Mouse (Mus musculus) neural tube, embryonic 11.5 days (tissue): ENCODE results near the gene Dpp10. TPM values are rescaled to one million over a fixed set of nuclear protein-coding genes. Genes with fewer than 3 reads are reported as not detected.

Experiments used
- ATAC-seq: fragments of 200-750 bp; cut with Nextera tagmentation; 2 replicates; pipeline ENCODE4 v1.8.0; 2017; ENCODE audit warnings: moderate number of reproducible peaks, mild to moderate bottlenecking, moderate TSS enrichment, moderate library complexity; ENCODE audit not compliant: insufficient read depth, low FRiP score, low TSS enrichment
- DNase-seq: peaks from one replicate; pipeline ENCODE4 v3.0.0-alpha.2; 2015; ENCODE audit warnings: low spot score
- H3K27ac ChIP-seq: fragments of 300-500 bp; sonication (generic); 2 replicates; pipeline ENCODE4 v1.5.1; 2014; ENCODE audit warnings: low read depth, mild to moderate bottlenecking, low read length
- H3K27me3 ChIP-seq: fragments of 300-500 bp; sonication (generic); 2 replicates; pipeline ENCODE4 v1.6.1; 2014; ENCODE audit warnings: mild to moderate bottlenecking, low read length, mixed read lengths; ENCODE audit not compliant: control insufficient read depth, insufficient read depth
- H3K36me3 ChIP-seq: fragments of 300-500 bp; sonication (generic); 2 replicates; pipeline ENCODE4 v1.6.1; 2014; ENCODE audit warnings: mild to moderate bottlenecking, low read length, moderate library complexity, mixed read lengths; ENCODE audit not compliant: control insufficient read depth, insufficient read depth
- H3K4me1 ChIP-seq: fragments of 300-500 bp; sonication (generic); 2 replicates; pipeline ENCODE4 v1.6.1; 2014; ENCODE audit warnings: low read length, mixed read lengths; ENCODE audit not compliant: control insufficient read depth, insufficient read depth
- H3K4me2 ChIP-seq: fragments of 300-500 bp; sonication (generic); 2 replicates; pipeline ENCODE4 v1.6.1; 2014; ENCODE audit warnings: low read depth, mild to moderate bottlenecking, moderate library complexity
- H3K4me3 ChIP-seq: fragments of 300-500 bp; sonication (generic); 2 replicates; pipeline ENCODE4 v1.5.1; 2014; ENCODE audit warnings: low read depth, low read length
- H3K9ac ChIP-seq: fragments of 300-500 bp; sonication (generic); 2 replicates; pipeline ENCODE4 v1.6.1; 2014; ENCODE audit warnings: mild to moderate bottlenecking, low read length
- H3K9me3 ChIP-seq: fragments of 300-500 bp; sonication (generic); 2 replicates; pipeline ENCODE4 v1.6.1; 2016; ENCODE audit warnings: low read length; ENCODE audit not compliant: control insufficient read depth
- WGBS: fragments of 180-500 bp; shearing (Covaris S2); extraction: QIAGEN DNeasy Blood & Tissue Kit; methylation state at CpG from one replicate; pipeline ENCODE4 v1.1.7; 2014; 5-methylcytosine and 5-hydroxymethylcytosine counted together
- polyA plus RNA-seq: library from polyadenylated mRNA; unstranded; fragments of >200 nt; fragmentation: Nextera tagmentation; extraction: Ambion mirVana; gene quantifications from 2 replicates; pipeline ENCODE4 v1.2.1, GENCODE M21; 2014

Gene Dpp10
- polyA plus RNA-seq, 1 experiment from 2014 or later: 0.70 TPM

DNA sequence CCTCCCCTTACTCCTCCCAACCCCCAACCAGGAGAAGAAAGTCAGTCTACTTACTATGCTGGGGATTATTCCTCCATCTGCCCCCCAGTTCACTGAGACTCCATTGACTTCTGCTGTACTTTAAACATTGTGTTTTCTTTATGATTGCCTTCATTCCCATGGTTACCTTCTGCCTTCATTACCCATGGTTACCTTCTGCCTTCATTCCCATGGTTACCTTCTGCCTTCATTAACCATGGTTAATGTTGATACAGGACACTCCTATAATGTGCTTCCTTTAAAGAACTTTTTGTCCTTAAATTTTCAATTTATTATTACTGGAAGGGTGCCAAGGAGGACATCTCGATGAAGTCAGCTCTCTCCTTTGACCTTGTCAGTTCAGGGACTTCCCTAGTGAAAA is 158.1 kb downstream of the Dpp10 start:
- 60% methylated on average over 1 of the region's 1 CpGs for WGBS
- Histone ChIP-seq H3K4me1 (no peaks in the 10 kb centered on the region), H3K4me2 (no peak overlapping the region), H3K36me3 (no peaks in the 10 kb centered on the region), H3K4me3 (no peak overlapping the region), H3K9me3 (no peaks in the 10 kb centered on the region), H3K27ac (no peak overlapping the region), H3K27me3 (no peaks in the 10 kb centered on the region), H3K9ac (no peak overlapping the region)
- ATAC-seq: no peak
- DNase-seq: no peak

DNA sequence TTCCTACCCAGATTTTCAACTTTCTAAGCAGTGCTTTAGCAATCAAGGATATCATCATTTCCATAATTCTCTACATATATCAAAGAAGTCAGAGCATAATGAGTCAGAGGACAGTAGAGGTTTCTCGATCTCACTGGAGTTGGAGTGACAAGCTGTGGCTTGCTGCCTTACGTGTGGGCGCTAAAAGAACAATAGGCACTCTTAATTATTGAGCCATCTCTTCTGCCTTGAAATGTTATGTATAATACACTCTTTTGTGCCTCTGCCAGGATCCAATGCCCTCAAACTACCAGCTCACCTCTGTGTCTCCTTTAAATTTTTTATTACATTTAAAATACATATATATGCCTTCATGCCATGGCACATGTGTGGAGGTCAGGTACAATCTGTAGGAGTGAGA is 198.5 kb downstream of the Dpp10 start:
- no peak overlapping the region for H3K4me2 ChIP-seq
- no peaks in the 10 kb centered on the region for H3K4me1 ChIP-seq
- H3K36me3 ChIP-seq: no peaks in the 10 kb centered on the region
- no peak for ATAC-seq
- 88% methylated on average over 3 of the region's 3 CpGs for whole genome bisulfite sequencing
- H3K4me3 ChIP-seq: no peak overlapping the region
- H3K9me3 ChIP-seq: no peaks in the 10 kb centered on the region
- no peak for DNase-seq
- no peak overlapping the region for H3K9ac ChIP-seq
- no peak overlapping the region for H3K27ac ChIP-seq
- H3K27me3 ChIP-seq: no peaks in the 10 kb centered on the region

DNA sequence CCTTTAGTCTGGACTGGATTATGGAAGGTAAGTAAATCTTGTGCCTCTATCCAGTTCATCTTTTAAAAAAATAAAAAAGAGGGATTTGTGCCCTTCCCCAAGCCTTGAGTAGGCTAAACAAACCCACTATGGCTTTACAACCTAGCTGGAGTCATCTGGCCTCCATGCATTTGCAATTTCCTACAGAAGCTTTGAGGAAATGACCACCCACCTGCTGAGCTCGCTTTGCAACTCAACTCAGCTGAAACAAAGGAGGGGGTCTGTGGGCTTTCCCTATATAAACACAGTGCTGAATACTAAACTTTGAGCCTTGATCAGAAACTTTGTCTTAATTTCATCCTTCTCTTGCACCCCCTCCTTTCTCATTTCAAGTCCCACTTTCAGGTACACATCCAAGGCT is 244.2 kb downstream of the Dpp10 start:
- ATAC-seq: no peak
- Histone ChIP-seq H3K27me3 (no peaks in the 10 kb centered on the region), H3K36me3 (no peaks in the 10 kb centered on the region), H3K4me3 (no peak overlapping the region), H3K27ac (no peak overlapping the region), H3K9ac (no peak overlapping the region), H3K4me2 (no peak overlapping the region), H3K4me1 (no peaks in the 10 kb centered on the region), H3K9me3 (no peaks in the 10 kb centered on the region)
- 7% methylated on average over 1 of the region's 1 CpGs for WGBS
- DNase-seq: no peak

DNA sequence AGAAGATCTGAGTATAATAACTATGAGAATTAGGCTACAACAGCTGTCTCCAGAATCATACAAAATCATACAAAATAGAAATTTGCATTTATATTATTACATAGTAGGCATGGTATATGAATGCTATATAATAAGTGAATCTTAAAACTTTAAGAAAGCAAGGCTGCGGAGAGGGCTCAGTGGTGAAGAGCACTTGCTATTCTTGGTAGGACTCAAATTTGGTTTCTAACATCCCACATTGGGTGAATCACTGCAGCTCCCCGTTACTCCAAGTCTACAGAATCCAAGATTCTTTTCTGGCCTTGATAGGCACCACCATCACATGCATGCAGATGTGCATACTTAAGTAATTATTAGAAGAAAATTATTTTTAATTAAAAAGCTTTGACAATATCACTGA is 279.8 kb downstream of the Dpp10 start:
- Histone ChIP-seq H3K27ac (no peak overlapping the region), H3K4me2 (no peak overlapping the region), H3K9me3 (no peaks in the 10 kb centered on the region), H3K36me3 (no peaks in the 10 kb centered on the region), H3K27me3 (no peaks in the 10 kb centered on the region), H3K9ac (no peak overlapping the region), H3K4me3 (no peak overlapping the region), H3K4me1 (no peaks in the 10 kb centered on the region)
- ATAC-seq (no peak), DNase-seq (no peak)
- 91% methylated on average over 2 of the region's 2 CpGs for WGBS

DNA sequence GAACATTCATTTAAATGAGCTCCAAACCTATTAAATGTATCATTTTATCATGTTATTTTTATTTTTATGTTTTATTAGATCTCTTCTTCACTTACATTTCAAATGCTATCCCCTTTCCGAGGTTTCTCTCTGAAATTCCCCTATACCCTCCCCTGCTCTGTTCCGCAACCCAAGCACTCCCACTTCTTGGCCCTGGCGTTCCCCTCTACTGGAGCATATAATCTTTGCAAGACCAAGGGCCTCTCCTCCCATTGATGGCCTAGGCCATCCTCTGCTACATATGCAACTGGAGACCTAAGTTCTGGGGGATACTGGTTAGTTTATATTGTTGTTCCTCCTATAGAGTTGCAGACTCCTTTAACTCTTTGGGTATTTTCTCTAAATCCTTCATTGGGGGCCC is 283.1 kb downstream of the Dpp10 start:
- DNase-seq: no peak
- no peaks in the 10 kb centered on the region for H3K27me3 ChIP-seq
- H3K9me3 ChIP-seq: no peaks in the 10 kb centered on the region
- no peaks in the 10 kb centered on the region for H3K4me1 ChIP-seq
- H3K9ac ChIP-seq: no peak overlapping the region
- H3K4me2 ChIP-seq: no peak overlapping the region
- no peaks in the 10 kb centered on the region for H3K36me3 ChIP-seq
- H3K4me3 ChIP-seq: no peak overlapping the region
- no peak overlapping the region for H3K27ac ChIP-seq
- no peak for ATAC-seq
- 87% methylated on average over 3 of the region's 3 CpGs for WGBS

DNA sequence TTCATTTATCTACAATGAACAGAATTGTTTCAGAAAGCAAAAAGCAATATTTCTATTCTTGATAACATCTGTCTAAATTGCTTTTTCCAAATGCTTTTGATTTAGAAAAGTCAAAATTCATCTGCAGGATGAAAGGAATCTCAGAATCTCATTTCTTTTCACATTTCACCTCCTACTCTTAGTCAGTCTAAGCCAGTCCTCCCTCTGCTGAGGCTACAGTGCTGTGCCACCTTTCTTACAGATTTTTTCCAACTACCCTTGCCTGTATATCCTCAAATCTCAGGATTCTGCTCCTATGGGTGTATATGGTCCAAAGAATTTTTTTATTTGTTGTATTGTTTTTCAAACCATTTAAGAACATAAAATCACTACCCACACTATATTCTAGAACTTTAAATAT is 289.3 kb downstream of the Dpp10 start:
- no peaks in the 10 kb centered on the region for H3K9me3 ChIP-seq
- H3K36me3 ChIP-seq: no peaks in the 10 kb centered on the region
- ATAC-seq (no peak), DNase-seq (no peak)
- no peaks in the 10 kb centered on the region for H3K4me1 ChIP-seq
- H3K4me2 ChIP-seq: no peak overlapping the region
- no peak overlapping the region for H3K9ac ChIP-seq
- H3K27me3 ChIP-seq: no peaks in the 10 kb centered on the region
- no peak overlapping the region for H3K27ac ChIP-seq
- H3K4me3 ChIP-seq: no peak overlapping the region

DNA sequence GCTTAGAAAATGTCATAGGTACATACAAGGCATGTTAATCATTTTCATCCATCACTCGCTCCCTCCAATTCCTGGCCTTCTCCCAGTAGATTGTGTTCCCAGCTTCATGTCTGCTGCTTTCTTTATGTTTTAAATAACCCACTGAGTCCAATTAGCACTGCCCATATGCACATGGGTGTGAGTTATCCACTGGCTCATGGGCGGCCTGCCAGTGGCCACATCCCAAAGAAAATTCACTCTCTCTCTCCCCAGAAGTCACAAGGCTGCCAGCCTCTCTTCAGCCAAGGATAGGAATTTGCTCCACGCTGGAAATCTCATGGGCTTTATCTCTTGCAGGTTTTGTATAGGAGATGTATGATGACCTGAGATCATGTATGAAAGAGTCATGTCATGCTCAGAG is 338.1 kb downstream of the Dpp10 start:
- no peaks in the 10 kb centered on the region for H3K4me1 ChIP-seq
- ATAC-seq (no peak), DNase-seq (no peak)
- H3K9ac ChIP-seq: no peak overlapping the region
- H3K36me3 ChIP-seq: no peaks in the 10 kb centered on the region
- no peaks in the 10 kb centered on the region for H3K9me3 ChIP-seq
- H3K4me3 ChIP-seq: no peak overlapping the region
- no peak overlapping the region for H3K4me2 ChIP-seq
- no peaks in the 10 kb centered on the region for H3K27me3 ChIP-seq
- 87% methylated on average over 3 of the region's 3 CpGs for WGBS
- no peak overlapping the region for H3K27ac ChIP-seq

DNA sequence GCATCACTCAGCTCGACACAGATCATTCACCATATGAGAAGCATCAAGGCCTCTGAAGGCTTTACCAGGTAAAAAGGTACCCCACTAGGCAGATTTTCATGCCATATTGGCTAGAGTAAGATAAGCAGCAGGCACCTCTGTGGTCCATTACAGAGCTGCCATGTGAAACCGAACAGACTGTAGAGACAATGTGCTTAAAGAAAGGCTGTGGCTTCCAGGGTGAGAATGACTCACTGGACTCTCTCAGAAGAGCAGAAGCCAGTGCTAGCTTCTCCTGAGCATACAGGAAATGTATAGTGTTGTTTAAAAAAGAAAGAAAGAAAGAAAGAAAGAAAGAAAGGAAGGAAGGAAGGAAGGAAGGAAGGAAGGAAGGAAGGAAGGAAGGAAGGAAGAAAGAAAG is 386.9 kb downstream of the Dpp10 start:
- H3K27me3 ChIP-seq: no peaks in the 10 kb centered on the region
- no peaks in the 10 kb centered on the region for H3K9me3 ChIP-seq
- no peaks in the 10 kb centered on the region for H3K4me1 ChIP-seq
- no peak overlapping the region for H3K4me2 ChIP-seq
- DNase-seq (no peak), ATAC-seq (no peak)
- H3K27ac ChIP-seq: no peak overlapping the region
- WGBS: 76% methylated on average over 2 of the region's 2 CpGs
- no peak overlapping the region for H3K9ac ChIP-seq
- H3K4me3 ChIP-seq: no peak overlapping the region
- no peaks in the 10 kb centered on the region for H3K36me3 ChIP-seq

DNA sequence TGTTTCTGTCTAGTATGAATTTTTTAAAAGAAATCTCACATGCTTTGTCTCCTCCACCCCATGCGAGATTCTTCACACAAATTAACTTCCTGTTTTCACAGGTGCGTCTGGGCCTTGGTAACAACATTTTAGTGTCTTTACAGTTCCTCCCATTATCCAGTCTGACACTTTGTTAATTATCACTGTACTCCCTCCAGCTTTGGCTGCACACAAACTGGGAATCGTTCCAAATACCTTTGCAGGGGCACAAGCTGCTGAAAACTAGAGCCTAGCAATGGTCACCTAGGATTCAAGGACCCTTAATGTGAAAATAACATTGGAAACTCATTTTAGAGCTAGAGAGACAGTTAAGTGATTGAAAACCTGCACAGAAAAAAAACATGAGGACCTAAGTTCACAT is 388.8 kb downstream of the Dpp10 start:
- H3K9me3 ChIP-seq: no peaks in the 10 kb centered on the region
- no peak for ATAC-seq
- 60% methylated on average over 3 of the region's 3 CpGs for WGBS

More for the DNA sequence above, 388.8 kb downstream of the Dpp10 start:
- Histone ChIP-seq H3K4me3 (no peak overlapping the region), H3K27me3 (no peaks in the 10 kb centered on the region), H3K4me1 (no peaks in the 10 kb centered on the region), H3K4me2 (no peak overlapping the region), H3K9ac (no peak overlapping the region), H3K36me3 (no peaks in the 10 kb centered on the region), H3K27ac (no peak overlapping the region)
- no peak for DNase-seq
